Mouse (Mus musculus): Measurements from ENCODE around the gene Taf8.

- TF ChIP-seq CTCF (IDR thresholded peaks at IDR 0.05; ENCODE audit: insufficient read depth, low read length): no peak
- peak; percentile 65; the same call in 1 of the 2 replicates for TF ChIP-seq POLR2A (IDR thresholded peaks at IDR 0.05; ENCODE audit: borderline replicate concordance, extremely low read depth, low read depth, low read length)
These were observed 6.0 kb upstream of the Taf8 start for GRCm38 (mm10) chr17:47508012-47508608.
